Mouse (Mus musculus) CD8-positive naive resting alpha-beta T cell, adult 57 days (primary cell): ENCODE measurements around the gene Sesn1. TPM values are rescaled to one million over a fixed set of nuclear protein-coding genes. Genes with fewer than 3 reads are reported as not detected.

Experiments used
- total RNA-seq: library from RNA; stranded (reverse); gene quantifications from one replicate; pipeline ENCODE4 v1.2.4, GENCODE M21; 2023

Sesn1 gene
- total RNA-seq = 80.9 TPM

DNA sequence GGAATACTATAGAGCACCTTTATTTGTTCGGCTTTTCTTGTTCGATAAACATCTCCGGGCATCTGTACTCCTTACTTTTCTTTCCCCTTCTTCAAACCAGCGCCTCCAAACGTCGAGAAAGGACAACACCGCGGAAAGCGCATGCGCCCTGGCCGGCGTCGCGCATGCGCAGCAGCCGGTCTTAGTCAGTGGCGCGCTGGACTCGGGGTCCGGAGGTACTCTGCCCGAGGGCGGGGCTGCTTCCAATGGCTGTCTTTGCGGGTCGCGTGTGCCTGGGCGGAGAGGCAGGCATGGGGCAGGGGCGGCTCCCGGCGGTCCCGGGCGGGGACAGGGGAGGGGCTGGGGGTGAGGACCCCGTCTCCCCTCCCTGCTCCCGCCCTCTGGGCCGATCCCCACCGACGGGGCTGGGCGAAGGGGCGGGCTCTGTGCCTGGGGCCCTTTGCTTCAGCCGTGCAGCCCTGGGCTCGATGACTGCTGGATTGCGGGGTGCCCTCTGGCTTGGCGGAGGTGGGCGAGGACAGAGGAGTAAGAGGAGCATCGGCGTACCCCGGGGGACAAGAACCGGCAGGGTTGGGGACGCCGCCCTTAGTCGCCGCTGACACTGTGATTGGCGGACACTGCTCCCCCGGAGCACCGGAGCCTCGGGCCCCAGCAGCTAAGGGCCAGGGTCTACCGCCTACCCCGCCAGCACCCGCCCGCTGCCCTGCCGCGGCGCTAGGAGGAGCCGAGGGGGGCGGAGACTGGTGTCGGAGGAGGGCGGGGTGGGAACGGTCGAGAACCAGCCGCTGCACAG, at the start of gene Sesn1, which contains the start of gene Cep57l1:
Gene Sesn1 (plus strand): TSS at position 165 of the 793 bp plus-strand sequence.
Gene Cep57l1 (minus strand): TSS at position 101 of the 793 bp plus-strand sequence.

Other genes with a start within 250 kb of the Sesn1 start
- gene Ccdc162, start 93.3 kb upstream of the Sesn1 start, total RNA-seq = 3.9 TPM
- gene Cep57l1, start 64 bp upstream of the Sesn1 start, total RNA-seq = 16.5 TPM
- 0.34 TPM for gene Armc2, start 208.5 kb downstream of the Sesn1 start, total RNA-seq